Mouse (Mus musculus): ENCODE data around the gene Pianp. TPM values are rescaled to one million over a fixed set of nuclear protein-coding genes. Genes with fewer than 3 reads are reported as not detected.
A peak's percentile ranks its signal among the peaks of the same experiment; 100 is the strongest.

The Pianp gene
- total RNA-seq, 2 experiments from 2014 or later: 176 to 191 TPM

DNA sequence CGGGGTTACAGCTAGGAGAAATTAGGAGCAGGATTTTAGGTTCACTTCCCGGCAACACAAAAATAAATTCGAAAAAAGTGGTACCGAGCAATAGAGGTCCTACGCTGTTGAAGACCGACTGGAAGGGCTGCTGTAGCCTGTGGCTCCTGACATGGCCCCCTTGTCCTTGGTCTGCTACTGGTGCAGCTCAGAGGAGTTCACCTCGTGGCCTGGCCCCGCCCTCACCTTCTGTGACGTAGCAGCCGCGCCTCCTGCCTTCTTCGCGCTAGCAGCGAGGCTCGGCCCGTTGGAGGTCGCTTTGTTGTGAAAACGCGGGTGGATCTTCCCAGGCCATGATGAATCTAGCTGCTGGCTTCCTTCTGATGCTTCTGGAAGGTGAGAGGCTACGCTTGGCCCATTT lies 53.2 kb downstream of the Pianp start, which contains the start of gene Acrbp:
Gene Acrbp (plus strand): TSS at position 12 of the 400 bp plus-strand sequence.
- no peak for DNase-seq (ENCODE audit: extremely low spot score in 1 of 2, low spot score in 2 of 2)
- Histone ChIP-seq H3K4me3 (no peak within 1 kb of the TSS), H3K27ac (no peak within 1 kb of the TSS)
- intact Hi-C loops (cut with DNase I): loop anchor here (5.0 kb wide), 1 partner anchor 223 kb away; no protein-coding TSS in a partner anchor
- no peak for TF ChIP-seq CTCF (IDR thresholded peaks at IDR 0.05)

DNA sequence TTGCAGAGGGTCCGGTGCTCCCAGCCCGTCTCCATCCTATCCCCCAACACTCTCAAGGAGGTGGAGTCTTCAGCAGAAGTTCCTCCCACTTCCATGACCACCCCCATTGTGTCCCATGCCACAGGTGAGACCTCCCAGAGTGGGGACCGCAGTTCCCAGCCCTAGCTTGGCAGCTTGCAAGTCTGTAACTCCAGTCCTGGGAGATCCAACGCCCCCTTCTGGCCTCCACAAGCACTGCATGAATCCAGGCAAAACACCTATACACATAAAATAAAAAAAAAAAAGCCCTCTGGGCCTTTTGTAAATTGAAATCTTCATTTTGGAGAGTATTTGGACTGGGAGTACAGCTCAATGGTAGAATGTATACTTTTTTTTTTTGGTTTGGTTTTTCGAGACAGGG lies 54.7 kb downstream of the Pianp start:
- peak; percentile 51 for TF ChIP-seq CTCF (IDR thresholded peaks at IDR 0.05)
- no peak overlapping the region for H3K4me3 ChIP-seq
- DNase-seq (ENCODE audit: extremely low spot score in 1 of 2, low spot score in 2 of 2): no peak
- H3K27ac ChIP-seq: no peak overlapping the region
- intact Hi-C loops (cut with DNase I): no loop called here

Other genes with a start within 250 kb of the Pianp start
- not detected for gene Gm45234, start 240.7 kb upstream of the Pianp start, total RNA-seq (2021)
- 100 to 1,000 TPM; 170 to 181 TPM for gene Atn1, start 240.2 kb upstream of the Pianp start, total RNA-seq (2021)
- 1,000 to 10,000 TPM; 1,064 to 1,067 TPM for gene Eno2, start 227.0 kb upstream of the Pianp start, total RNA-seq (2021)
- gene Lrrc23, start 217.0 kb upstream of the Pianp start, total RNA-seq (2021): 1 to 10 TPM; 1.6 to 1.9 TPM
- gene Spsb2, start 188.0 kb upstream of the Pianp start, total RNA-seq (2021): 1 to 10 TPM; 4.4 to 5.4 TPM
- 100 to 1,000 TPM; 734 to 769 TPM for gene Tpi1, start 182.4 kb upstream of the Pianp start, total RNA-seq (2021)
- 100 to 1,000 TPM; 184 to 190 TPM for gene Usp5, start 167.2 kb upstream of the Pianp start, total RNA-seq (2021)
- gene Cdca3, start 167.1 kb upstream of the Pianp start, total RNA-seq (2021): under 1 TPM; 0.63 to 0.66 TPM
- gene Gnb3, start 156.4 kb upstream of the Pianp start, total RNA-seq (2021): not detected
- gene P3h3, start 138.9 kb upstream of the Pianp start, total RNA-seq (2021): 10 to 100 TPM; 29.1 to 33.1 TPM
- 100 to 1,000 TPM; 231 to 248 TPM for gene Gpr162, start 132.7 kb upstream of the Pianp start, total RNA-seq (2021)
- gene Cd4, start 108.5 kb upstream of the Pianp start, total RNA-seq (2021): 1 to 10 TPM; 2.0 to 4.6 TPM
- 1 to 10 TPM; 2.1 to 3.1 TPM for gene Lag3, start 85.0 kb upstream of the Pianp start, total RNA-seq (2021)
- 100 to 1,000 TPM; 845 to 926 TPM for gene Ptms, start 76.6 kb upstream of the Pianp start, total RNA-seq (2021)
- gene Mlf2, start 65.3 kb upstream of the Pianp start, total RNA-seq (2021): 100 to 1,000 TPM; 617 to 624 TPM
- gene Cops7a, start 31.2 kb upstream of the Pianp start, total RNA-seq (2021): 100 to 1,000 TPM; 148 to 156 TPM
- 10 to 100 TPM; 48.2 to 50.6 TPM for gene Zfp384, start 12.5 kb downstream of the Pianp start, total RNA-seq (2021)
- gene Ing4, start 43.1 kb downstream of the Pianp start, total RNA-seq (2021): 10 to 100 TPM; 49.5 to 56.6 TPM
- gene Acrbp, start 53.0 kb downstream of the Pianp start, total RNA-seq (2021): 10 to 100 TPM; 12.2 to 18.4 TPM
- gene Lpar5, start 71.2 kb downstream of the Pianp start, total RNA-seq (2021): under 1 TPM; 0.50 to 0.68 TPM
- 100 to 1,000 TPM; 166 to 171 TPM for gene Chd4, start 99.3 kb downstream of the Pianp start, total RNA-seq (2021)
- 10 to 100 TPM; 28.1 to 32.1 TPM for gene Nop2, start 135.2 kb downstream of the Pianp start, total RNA-seq (2021)
- gene Iffo1, start 148.5 kb downstream of the Pianp start, total RNA-seq (2021): 10 to 100 TPM; 64.6 to 67.1 TPM
- 1,000 to 10,000 TPM; 2,312 to 2,314 TPM for gene Gapdh, start 169.8 kb downstream of the Pianp start, total RNA-seq (2021)
- gene Ncapd2, start 195.0 kb downstream of the Pianp start, total RNA-seq (2021): 10 to 100 TPM; 22.6 to 23.4 TPM
- 10 to 100 TPM; 69.1 to 74.5 TPM for gene Mrpl51, start 195.1 kb downstream of the Pianp start, total RNA-seq (2021)
- 100 to 1,000 TPM; 125 to 128 TPM for gene Vamp1, start 218.9 kb downstream of the Pianp start, total RNA-seq (2021)
- 1 to 10 TPM; 5.0 to 6.0 TPM for gene Tapbpl, start 235.2 kb downstream of the Pianp start, total RNA-seq (2021)
- gene Cd27, start 240.3 kb downstream of the Pianp start, total RNA-seq (2021): not detected

All from left cerebral cortex, adult 2 months (tissue).